In the genomic region with DNA sequence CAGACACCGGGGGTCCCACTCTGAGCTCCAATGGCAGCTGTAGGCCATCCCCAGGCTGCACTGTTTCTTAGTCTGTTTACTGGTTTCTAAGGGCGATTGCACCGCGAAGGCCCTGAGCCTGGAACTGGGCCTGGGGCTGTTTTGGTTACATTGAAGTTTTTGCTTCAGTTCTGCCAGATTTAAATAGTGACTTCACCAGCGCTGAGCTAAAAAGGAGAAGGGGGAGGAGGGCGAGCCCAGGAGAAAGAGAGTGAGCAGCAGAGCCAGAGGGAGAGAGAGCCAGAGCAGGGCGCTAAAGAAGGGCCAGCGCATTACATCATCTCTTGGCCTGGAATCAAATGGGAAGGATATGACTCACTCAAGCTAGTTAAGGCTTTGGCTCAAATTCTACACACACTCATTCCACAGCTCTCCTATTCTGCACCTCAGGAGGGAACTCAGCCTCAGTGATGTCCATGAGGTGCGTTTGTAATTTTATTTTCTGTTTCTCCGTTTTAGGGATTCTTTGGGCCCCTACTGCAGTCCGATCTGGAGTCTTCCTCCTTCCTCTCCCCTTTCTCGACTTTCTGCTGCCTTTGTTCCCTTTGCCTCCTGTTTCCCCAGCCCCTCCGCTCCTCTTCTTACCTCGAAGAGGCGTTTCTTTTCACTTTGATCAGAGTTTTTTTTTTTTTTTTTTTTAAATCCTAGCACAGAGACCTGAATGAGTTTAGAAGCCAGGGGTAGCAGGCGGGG, we compare ENCODE assay signal across 8 mouse cellular contexts.
DNase-seq lines count a peak whose midpoint lies in the region; ATAC-seq and TF ChIP-seq lines count a peak whose summit lies in the region.

No protein-coding gene starts in this region.

- peak overlapping the region; percentile 41 for H3K4me2 ChIP-seq in hindbrain, embryonic 12.5 days (replicated peaks)
- peak overlapping the region; percentile 51 for H3K4me2 ChIP-seq in lung, postnatal 0 days (replicated peaks; ENCODE audit: low read depth, low read length)

- H3K9me3 ChIP-seq in hindbrain, embryonic 12.5 days (replicated peaks): no peaks in the 10 kb centered on the region
- no peaks in the 10 kb centered on the region for H3K9me3 ChIP-seq in lung, postnatal 0 days (ENCODE audit: low read length)

- 7% methylated on average over 15 of the region's 16 CpGs for WGBS in hindbrain, embryonic 12.5 days
- WGBS in lung, postnatal 0 days: 2% methylated on average over 15 of the region's 16 CpGs

- peak; percentile 78 for TF ChIP-seq EP300 in lung, postnatal 0 days (IDR thresholded peaks at IDR 0.05)

- peak; percentile 79 for ATAC-seq in hindbrain, embryonic 12.5 days (ENCODE audit: low FRiP score)
- peak; percentile 98 for ATAC-seq in lung, postnatal 0 days

- no peak for TF ChIP-seq CTCF in lung, postnatal 0 days (IDR thresholded peaks at IDR 0.05)

- no peak overlapping the region for H3K9ac ChIP-seq in hindbrain, embryonic 12.5 days
- H3K9ac ChIP-seq in lung, postnatal 0 days (replicated peaks; ENCODE audit: low read depth): 0 out of 2 replicates have a peak overlapping the region, but pooled peaks have one; percentile 27

- peak overlapping the region; percentile 5; the same call in 1 of the 2 replicates for H3K4me3 ChIP-seq in hindbrain, embryonic 12.5 days
- H3K4me3 ChIP-seq in lung, postnatal 0 days (ENCODE audit: low read depth, low read length): peak overlapping the region; percentile 37

- peak overlapping the region; percentile 57 for H3K27ac ChIP-seq in hindbrain, embryonic 12.5 days
- peak overlapping the region; percentile 48; the same call in 1 of the 2 replicates for H3K27ac ChIP-seq in lung, postnatal 0 days (ENCODE audit: low read length)

- no peaks in the 10 kb centered on the region for H3K27me3 ChIP-seq in hindbrain, embryonic 12.5 days
- H3K27me3 ChIP-seq in lung, postnatal 0 days (replicated peaks; ENCODE audit: insufficient read depth, low read length): no peaks in the 10 kb centered on the region

- H3K4me1 ChIP-seq in hindbrain, embryonic 12.5 days: peaks cover 25% of the 10 kb centered on the region
- peaks cover 9% of the 10 kb centered on the region; the same call in 1 of the 2 replicates for H3K4me1 ChIP-seq in lung, postnatal 0 days (ENCODE audit: insufficient read depth, low read depth, low read length)

- DNase-seq in R1 (ENCODE audit: low read depth, low spot score): peak; percentile 53
- DNase-seq in cerebellum, postnatal 36 days: peak; percentile 87 to 95
- peak; percentile 78 to 91 for DNase-seq in frontal cortex, postnatal 36 days (ENCODE audit: low spot score in 2 of 2)
- DNase-seq in layer of hippocampus, postnatal 14 days (ENCODE audit: low spot score in 2 of 2): peak; percentile 69 to 89
- DNase-seq in lung, postnatal 0 days (ENCODE audit: low spot score): peak; percentile 99
- peak; percentile 83 for DNase-seq in ovary, adult 18-20 months (ENCODE audit: low spot score)
- DNase-seq in thymus, postnatal 25 days: no peak

- H3K36me3 ChIP-seq in hindbrain, embryonic 12.5 days: no peaks in the 10 kb centered on the region
- no peaks in the 10 kb centered on the region for H3K36me3 ChIP-seq in lung, postnatal 0 days (ENCODE audit: insufficient read depth, low read length)
